Mouse (Mus musculus) cerebellum, adult 2 months (tissue): ENCODE data around the gene Mta2. TPM values are rescaled to one million over a fixed set of nuclear protein-coding genes. Genes with fewer than 3 reads are reported as not detected.

Experiments
- DNase-seq, 2 experiments: peaks; one replicate each; pipeline ENCODE4 v3.0.0; 2021
- H3K27ac ChIP-seq: fragments of 200-500 bp; 2 replicates; pipeline ENCODE4 v1.5.1; 2012; ENCODE audit warnings: low read length, control low read depth, inconsistent platforms; ENCODE audit not compliant: insufficient read depth
- H3K27me3 ChIP-seq: fragments of 200-500 bp; 2 replicates; pipeline ENCODE4 v1.6.1; 2012; ENCODE audit warnings: inconsistent platforms, mild to moderate bottlenecking, low read length, moderate library complexity; ENCODE audit not compliant: control insufficient read depth, insufficient read depth
- H3K4me1 ChIP-seq: fragments of 200-500 bp; 2 replicates; pipeline ENCODE4 v1.6.1; 2011; ENCODE audit warnings: low read length; ENCODE audit not compliant: control insufficient read depth, insufficient read depth
- H3K4me3 ChIP-seq: fragments of 200-500 bp; replicated peaks from 2 replicates; pipeline ENCODE3; 2011; ENCODE audit warnings: mild to moderate bottlenecking, low read depth, low read length, control low read depth; ENCODE audit not compliant: insufficient read depth
- CTCF ChIP-seq: fragments of 200-500 bp; IDR thresholded peaks from 2 replicates; pipeline ENCODE4 v1.5.1; 2011; ENCODE audit warnings: low read depth, mild to moderate bottlenecking, control low read depth, low read length, moderate library complexity, borderline replicate concordance; ENCODE audit not compliant: insufficient read depth
- POLR2A ChIP-seq: fragments of 200-500 bp; IDR thresholded peaks from 2 replicates; pipeline ENCODE4 v1.6.1; 2011; ENCODE audit warnings: low read length, control low read depth, borderline replicate concordance; ENCODE audit not compliant: insufficient read depth
- WGBS: fragments of 180-500 bp; shearing (Covaris S2); methylation state at CpG from one replicate; pipeline ENCODE4 v1.1.7; 2018; 5-methylcytosine and 5-hydroxymethylcytosine counted together
- polyA plus RNA-seq: library from polyadenylated mRNA; depleted of rRNA; stranded (reverse); fragments of >200 nt; gene quantifications from 2 replicates; pipeline ENCODE4 v1.2.3, GENCODE M21; 2012

Mta2 gene
- polyA plus RNA-seq, 1 experiment = 33.9 TPM

GRCm38 (mm10) chr19:8930771-8931170 is 10.9 kb upstream of the Mta2 start:
- H3K27ac ChIP-seq = no peak overlapping the region
- no peak for DNase-seq
- H3K4me3 ChIP-seq = no peak overlapping the region
- H3K27me3 ChIP-seq = no peaks in the 10 kb centered on the region
- TF ChIP-seq POLR2A (no peak), CTCF (no peak)
- H3K4me1 ChIP-seq = peaks cover 5% of the 10 kb centered on the region; the same call in 1 of the 2 replicates
- 85% methylated on average over 7 of the region's 7 CpGs for WGBS

GRCm38 (mm10) chr19:8936736-8937135 is 4.9 kb upstream of the Mta2 start:
- H3K27ac ChIP-seq = no peak overlapping the region
- H3K4me1 ChIP-seq = peaks cover 4% of the 10 kb centered on the region; the same call in 1 of the 2 replicates
- DNase-seq = no peak
- H3K4me3 ChIP-seq = no peak overlapping the region
- H3K27me3 ChIP-seq = no peaks in the 10 kb centered on the region
- WGBS = 82% methylated on average over 2 of the region's 2 CpGs
- no peak for TF ChIP-seq POLR2A
- no peak for TF ChIP-seq CTCF

DNA sequence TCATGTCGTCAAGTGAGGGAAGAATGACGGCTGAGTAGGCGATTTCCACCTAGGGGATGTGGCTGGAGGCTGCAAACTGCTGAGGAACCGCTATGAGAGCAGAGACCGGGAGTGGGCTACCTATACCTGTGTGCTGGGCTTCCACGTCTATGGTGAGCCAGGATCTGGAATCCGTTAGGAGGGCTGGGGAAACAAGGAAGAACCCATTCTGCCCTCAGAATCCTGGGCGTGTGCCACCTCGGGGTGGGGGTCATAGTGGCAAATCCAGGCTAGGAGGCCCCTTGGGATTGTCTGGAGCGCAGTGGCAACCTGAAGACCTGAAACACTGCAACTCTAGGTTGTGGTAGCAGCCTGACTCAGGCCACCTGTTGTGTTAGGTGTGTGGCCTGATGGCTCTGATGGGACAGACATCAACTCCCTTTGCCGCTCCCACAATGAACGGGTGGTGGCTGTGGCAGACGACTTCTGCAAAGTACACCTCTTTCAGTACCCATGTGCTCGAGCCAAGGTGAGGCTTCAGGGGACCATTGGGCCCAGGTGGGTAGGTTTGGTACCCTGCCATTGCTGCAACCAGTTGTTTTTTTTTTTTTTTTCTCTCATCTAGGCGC is 1.0 kb upstream of the Mta2 start:
- Histone ChIP-seq H3K27me3 (no peaks in the 10 kb centered on the region), H3K27ac (no peak overlapping the region), H3K4me1 (peaks cover 10% of the 10 kb centered on the region), H3K4me3 (no peak overlapping the region)
- peak in 1 of 2 experiments; percentile 23 for DNase-seq
- WGBS = 80% methylated on average over 15 of the region's 15 CpGs
- TF ChIP-seq POLR2A (no peak), CTCF (no peak)

DNA sequence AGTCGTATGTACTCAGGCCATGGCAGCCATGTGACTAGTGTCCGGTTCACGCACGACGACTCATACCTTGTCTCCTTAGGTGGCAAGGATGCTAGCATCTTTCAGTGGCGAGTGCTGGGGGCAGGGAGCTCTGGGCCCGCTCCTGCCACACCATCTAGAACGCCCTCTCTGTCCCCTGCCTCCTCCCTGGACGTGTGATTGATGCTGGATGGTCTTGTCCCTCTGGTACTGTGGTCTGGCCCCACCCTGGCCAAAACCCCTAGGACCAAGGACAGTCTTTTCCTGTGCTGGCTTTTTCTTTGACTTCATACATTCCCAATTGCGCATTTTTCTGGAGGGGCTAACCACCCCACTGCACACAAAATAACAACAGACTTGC is 550 bp upstream of the Mta2 start:
- Histone ChIP-seq H3K4me1 (peaks cover 10% of the 10 kb centered on the region), H3K27me3 (no peaks in the 10 kb centered on the region), H3K27ac (no peak overlapping the region), H3K4me3 (peak overlapping the region; percentile 68)
- peak in 1 of 2 experiments; percentile 29 for DNase-seq
- WGBS = 39% methylated on average over 10 of the region's 10 CpGs
- no peak for TF ChIP-seq POLR2A
- no peak for TF ChIP-seq CTCF

DNA sequence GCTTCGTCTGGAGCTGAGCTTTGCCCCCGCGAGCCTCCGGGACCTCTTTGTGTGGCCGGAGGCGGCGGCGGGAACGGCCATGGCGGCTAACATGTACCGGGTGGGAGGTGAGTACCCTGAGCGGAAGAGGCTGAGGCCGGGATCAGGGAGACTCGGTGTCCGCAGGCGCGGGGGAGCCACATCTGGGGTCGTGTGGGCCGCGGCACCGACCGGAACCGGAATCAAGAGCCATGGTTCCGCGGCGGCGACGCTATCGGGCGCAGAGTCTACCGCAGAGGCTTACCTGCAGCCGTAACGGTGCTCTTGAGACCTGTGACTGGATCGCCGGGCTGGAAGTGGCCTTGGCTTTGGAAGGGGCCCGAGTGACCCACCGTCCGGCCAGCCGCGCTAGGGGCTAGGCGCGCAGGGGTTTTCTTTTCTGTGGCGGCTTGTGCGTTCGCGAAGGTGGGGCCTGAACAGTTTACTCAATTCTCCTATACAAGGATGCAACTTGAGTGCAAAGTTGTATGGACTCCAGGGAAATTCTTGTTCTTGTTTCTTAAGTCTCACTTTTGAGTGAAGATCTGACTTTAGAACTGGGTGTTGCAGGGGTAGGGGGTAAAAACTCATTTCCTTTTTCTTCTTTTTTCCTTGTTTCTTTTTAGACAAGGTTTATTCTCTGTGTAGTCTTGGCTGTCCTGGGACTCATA is 745 bp downstream of the Mta2 start:
- peak in 1 of 2 experiments; percentile 63 for DNase-seq
- peaks cover 10% of the 10 kb centered on the region for H3K4me1 ChIP-seq
- under 1% methylated on average over 46 of the region's 46 CpGs for WGBS
- peak overlapping the region; percentile 68 for H3K4me3 ChIP-seq
- TF ChIP-seq CTCF (no peak), POLR2A (no peak)
- no peaks in the 10 kb centered on the region for H3K27me3 ChIP-seq
- peak overlapping the region; percentile 40 for H3K27ac ChIP-seq

- no peak overlapping the region for H3K27ac ChIP-seq
- peak overlapping the region; percentile 68 for H3K4me3 ChIP-seq
- no peak for DNase-seq
- no peaks in the 10 kb centered on the region for H3K27me3 ChIP-seq
- no peak for TF ChIP-seq POLR2A
- no peak for TF ChIP-seq CTCF
- 34% methylated on average over 2 of the region's 2 CpGs for WGBS
- peaks cover 10% of the 10 kb centered on the region for H3K4me1 ChIP-seq
These were observed 1.4 kb downstream of the Mta2 start for GRCm38 (mm10) chr19:8943047-8943446.

GRCm38 (mm10) chr19:8944062-8944461 is 2.4 kb downstream of the Mta2 start:
- H3K27me3 ChIP-seq = no peaks in the 10 kb centered on the region
- WGBS = 30% methylated on average over 5 of the region's 5 CpGs

GRCm38 (mm10) chr19:8944750-8945149 is 3.1 kb downstream of the Mta2 start:
- 15% methylated on average over 5 of the region's 5 CpGs for whole genome bisulfite sequencing
- H3K27me3 ChIP-seq = no peaks in the 10 kb centered on the region
- no peak overlapping the region for H3K4me3 ChIP-seq
- peak in 1 of 2 experiments; percentile 31 for DNase-seq
- TF ChIP-seq POLR2A (no peak), CTCF (no peak)
- peaks cover 10% of the 10 kb centered on the region for H3K4me1 ChIP-seq
- no peak overlapping the region for H3K27ac ChIP-seq

More at GRCm38 (mm10) chr19:8944062-8944461, 2.4 kb downstream of the Mta2 start:
- H3K4me1 ChIP-seq = peaks cover 10% of the 10 kb centered on the region
- TF ChIP-seq POLR2A (no peak), CTCF (no peak)
- no peak overlapping the region for H3K4me3 ChIP-seq
- no peak for DNase-seq
- no peak overlapping the region for H3K27ac ChIP-seq
